Mouse (Mus musculus): ENCODE measurements at regions not wholly inside any gene's neighbourhood (a gene's known extent, or its start where the extent isn't known, plus 50 kb on each side); places are given as distances from the start of the nearest gene placed in this dataset.

- DNase-seq, result no peak
Observed at GRCm38 (mm10) chr13:3708896-3709631, 75.2 kb downstream of the Asb13 start.

Data from adrenal gland, postnatal 10 days (tissue).